Mouse (Mus musculus): Measurements from ENCODE around the gene Vmn1r205.
"Not testable (repeated sequence)": the region's sequence is repeated elsewhere in the genome, so short reads cannot be mapped to it uniquely, and the experiment has no call there.

Gene Vmn1r205

GRCm38 (mm10) chr13:22592900-22593299 lies at the start of gene Vmn1r205:
TSS of gene Vmn1r205 (minus strand) at chr13:22593000.
- no peak for DNase-seq (ENCODE audit: low spot score)

GRCm38 (mm10) chr13:22624151-22624550 lies 31.4 kb upstream of the Vmn1r205 start, which contains the start of gene Vmn1r206:
TSS of gene Vmn1r206 (minus strand) at chr13:22624251.
- not testable (repeated sequence) for DNase-seq (ENCODE audit: low spot score)

- DNase-seq (ENCODE audit: low spot score), result not testable (repeated sequence)
Observed at GRCm38 (mm10) chr13:22583336-22583735, 9.5 kb downstream of the Vmn1r205 start.

- not testable (repeated sequence) for DNase-seq (ENCODE audit: low spot score)
Observed at GRCm38 (mm10) chr13:22574911-22575310, 17.9 kb downstream of the Vmn1r205 start.

GRCm38 (mm10) chr13:22552898-22553297 lies 39.9 kb downstream of the Vmn1r205 start, which contains the start of gene Vmn1r204:
TSS of gene Vmn1r204 (plus strand) at chr13:22553198.
- not testable (repeated sequence) for DNase-seq (ENCODE audit: low spot score)

All from ovary, postnatal 14 days (tissue).